Mouse (Mus musculus) cerebellum, adult 11-12 months (tissue): Measurements from ENCODE around the gene Cldn34d.

Experiments used
- DNase-seq: peaks from one replicate; pipeline ENCODE4 v3.0.0; 2022

Cldn34d gene

DNA sequence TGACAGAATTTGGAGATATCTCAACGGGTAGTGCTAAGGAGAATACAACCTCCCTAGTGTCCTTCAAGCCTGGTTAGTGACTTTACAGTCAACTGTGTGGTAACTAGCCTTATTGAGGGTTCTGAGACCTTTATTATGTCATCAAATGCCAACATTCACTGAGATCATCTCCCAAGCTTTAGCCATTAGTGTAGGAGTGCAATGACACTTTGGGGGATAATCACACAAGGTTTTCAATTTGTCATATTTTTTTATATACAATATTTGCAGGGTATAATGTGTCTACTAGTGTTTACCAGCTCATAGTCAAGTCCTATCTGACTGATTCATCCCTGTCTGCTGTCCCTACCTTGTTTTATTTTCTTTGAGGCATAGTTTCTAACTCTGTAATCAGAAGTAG, at the start of gene Cldn34d:
Gene Cldn34d (minus strand): TSS at position 101 of the 400 bp plus-strand sequence.
- DNase-seq = no peak

DNA sequence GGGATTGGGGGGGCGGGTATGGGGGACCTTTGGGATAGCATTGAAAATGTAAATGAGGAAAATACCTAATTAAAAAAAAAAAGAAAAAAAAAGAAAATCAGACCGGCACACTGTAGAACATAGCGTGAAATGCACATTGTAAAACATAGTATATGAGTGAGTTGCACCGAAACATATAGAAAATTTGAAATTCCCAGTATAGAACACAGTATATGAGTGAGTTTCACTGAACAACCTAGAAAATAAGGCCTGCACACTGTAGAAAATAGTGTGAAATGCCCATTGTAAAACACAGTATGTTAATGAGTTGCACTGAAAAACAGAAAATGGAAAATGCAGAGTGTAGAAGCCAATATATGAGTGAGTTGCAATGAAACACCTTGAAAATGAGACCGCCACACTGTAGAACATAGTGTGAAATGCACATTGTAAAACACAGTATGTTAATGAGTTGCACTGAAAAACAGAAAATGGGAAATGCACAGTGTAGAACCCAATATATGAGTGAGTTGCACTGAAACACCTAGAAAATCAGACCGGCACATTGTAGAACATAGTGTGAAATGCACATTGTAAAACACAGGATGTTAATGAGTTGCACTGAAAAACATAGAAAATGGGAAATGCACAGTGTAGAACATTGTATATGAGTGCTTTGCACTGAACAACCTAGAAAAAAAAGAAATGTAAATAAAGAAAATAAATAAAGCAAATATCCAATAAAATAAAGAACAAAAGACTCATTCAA, 4.1 kb downstream of the Cldn34d start:
- DNase-seq = no peak
